Mouse (Mus musculus) c-Kit-positive CD71-positive TER-119-negative erythroid progenitor cells, embryonic 14.5 days (primary cell): ENCODE data around the gene Hspa1a.

ENCODE experiments used
- DNase-seq: peaks from one replicate; pipeline ENCODE4 v3.0.0-alpha.2; 2013; ENCODE audit warnings: low read depth

Hspa1a gene

DNA sequence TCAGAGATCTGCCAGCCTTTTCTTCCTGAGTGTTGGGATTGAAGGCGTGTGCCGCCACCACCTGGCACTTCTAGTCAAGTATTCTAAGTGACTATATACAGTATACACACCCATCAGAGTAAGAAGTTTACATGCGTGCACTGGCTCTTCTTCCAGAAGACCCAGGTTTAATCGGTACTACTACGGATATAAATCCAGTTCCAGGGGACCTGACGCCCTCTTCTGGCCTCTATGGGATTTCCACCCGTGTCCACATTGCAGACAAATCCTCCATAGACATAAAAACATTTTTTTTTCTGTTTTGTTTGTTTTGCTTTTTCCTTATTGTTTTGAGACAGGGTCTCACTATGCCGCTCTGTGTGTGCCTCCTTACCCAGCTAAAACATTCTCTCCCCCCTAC is 24.4 kb downstream of the Hspa1a start:
- no peak for DNase-seq

- DNase-seq: no peak
Observed at GRCm38 (mm10) chr17:34946486-34947140, 25.3 kb downstream of the Hspa1a start.

GRCm38 (mm10) chr17:34944362-34944761 is 27.6 kb downstream of the Hspa1a start:
- DNase-seq: no peak

GRCm38 (mm10) chr17:34943128-34943815 is 28.7 kb downstream of the Hspa1a start:
- no peak for DNase-seq

DNA sequence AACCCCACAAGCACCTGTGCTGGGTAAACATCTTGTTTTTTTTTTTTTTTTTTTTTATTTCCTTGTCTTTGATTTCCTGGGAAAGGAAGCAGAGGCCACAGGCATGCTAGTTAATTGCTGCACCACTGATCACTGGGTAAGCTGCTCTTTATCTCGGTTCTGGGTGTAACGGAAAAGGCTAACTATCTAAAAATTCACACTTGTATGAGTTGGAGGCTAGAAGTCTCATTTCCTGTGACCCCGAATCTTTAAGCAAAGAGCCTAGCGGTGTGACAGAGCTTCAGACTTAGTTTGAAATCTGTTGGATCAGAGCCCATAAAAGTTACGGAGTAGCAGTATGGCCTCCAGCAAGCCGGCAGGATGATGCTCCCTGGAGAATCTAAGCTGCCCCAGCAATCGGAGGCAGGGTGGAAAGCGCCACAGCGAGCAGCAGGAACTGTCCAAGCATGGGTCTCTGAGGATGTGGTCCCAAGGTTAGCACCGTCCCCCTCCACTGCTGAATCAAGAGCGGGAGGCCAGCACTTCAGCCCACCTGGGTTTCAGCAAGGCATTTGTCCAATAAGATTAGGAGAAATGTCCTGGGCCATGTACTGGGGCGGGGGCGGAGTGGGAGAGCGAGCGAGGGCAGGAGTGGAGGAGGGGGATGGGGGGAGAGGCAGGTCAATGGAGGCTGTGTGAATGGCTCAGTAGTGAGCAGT is 30.5 kb downstream of the Hspa1a start:
- DNase-seq: no peak

DNA sequence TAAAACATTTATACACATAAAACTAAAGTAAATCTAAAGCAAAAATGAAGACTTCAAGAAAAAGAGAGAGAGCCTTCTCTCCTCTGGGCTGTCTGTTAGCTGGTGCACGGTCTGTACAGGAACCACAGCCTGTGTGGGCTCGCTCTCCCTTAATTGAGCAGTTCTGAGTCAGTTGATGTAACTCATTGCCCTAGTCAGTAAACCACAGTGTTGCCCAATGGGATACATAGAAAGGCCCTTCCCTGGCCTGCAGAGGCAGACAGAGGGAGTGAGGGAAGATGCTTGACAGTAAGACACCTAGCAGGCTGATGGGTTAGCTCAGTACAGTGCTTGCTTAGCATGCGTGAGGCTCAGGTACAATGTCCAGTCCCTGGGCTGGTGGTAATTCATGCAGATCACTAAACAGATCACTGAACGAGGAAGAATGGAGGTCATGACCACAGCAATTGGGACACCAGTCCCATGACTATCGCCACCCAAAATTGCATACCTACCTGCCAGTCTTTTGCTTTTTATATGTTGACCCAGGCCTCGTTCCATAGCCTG is 33.9 kb downstream of the Hspa1a start:
- no peak for DNase-seq

DNA sequence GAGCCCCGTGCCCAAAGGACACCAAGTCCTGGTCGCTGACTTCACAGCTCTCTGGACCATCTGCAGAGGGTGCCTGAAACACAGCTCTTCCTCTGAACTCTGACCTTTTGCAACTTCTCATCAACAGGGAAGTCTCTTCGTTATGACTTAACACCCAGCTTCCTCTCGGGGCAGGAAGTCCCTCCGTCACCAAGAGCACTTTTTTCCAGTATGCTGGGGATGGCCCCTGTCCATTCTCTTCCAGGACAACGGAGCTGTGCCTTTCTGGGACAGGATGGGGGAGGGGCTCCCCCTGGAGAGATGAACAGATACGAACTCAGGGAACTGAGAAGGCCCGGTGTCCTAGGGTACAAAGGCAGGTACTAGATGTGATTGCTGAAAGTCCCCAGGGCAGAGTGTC is 37.1 kb downstream of the Hspa1a start:
- no peak for DNase-seq

DNA sequence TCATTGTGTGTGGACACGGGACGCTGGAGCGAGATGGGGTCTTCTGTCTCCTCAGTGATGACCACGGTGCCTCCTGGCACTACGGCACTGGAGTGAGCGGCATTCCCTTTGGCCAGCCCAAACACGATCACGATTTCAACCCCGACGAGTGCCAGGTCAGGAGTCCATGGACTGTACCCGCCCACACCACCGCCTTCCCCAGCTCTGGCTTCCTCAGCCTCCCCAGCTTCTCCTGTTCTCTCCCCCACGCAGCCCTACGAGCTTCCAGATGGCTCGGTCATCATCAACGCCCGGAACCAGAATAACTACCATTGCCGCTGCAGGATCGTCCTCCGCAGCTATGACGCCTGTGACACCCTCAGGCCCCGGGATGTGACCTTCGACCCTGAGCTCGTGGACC is 37.9 kb downstream of the Hspa1a start:
- no peak for DNase-seq

DNA sequence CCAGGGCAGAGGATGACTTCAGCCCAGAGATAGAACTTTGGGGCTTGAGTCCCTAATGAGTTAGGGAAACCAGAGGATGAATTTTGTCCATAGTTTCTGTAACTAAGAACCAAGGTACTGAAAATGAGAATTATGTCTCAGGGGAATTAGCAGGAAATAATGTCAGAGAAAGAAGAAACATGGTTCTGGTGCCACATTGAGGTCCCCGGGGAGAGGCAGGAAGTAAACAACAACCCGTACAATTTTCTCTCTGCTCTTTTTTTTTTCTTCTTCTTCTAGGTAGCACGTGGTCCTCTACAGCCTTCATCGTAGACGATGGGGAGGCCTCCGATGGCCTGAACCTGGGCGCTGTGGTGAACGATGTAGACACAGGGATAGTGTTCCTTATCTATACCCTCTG is 39.7 kb downstream of the Hspa1a start:
- no peak for DNase-seq

DNA sequence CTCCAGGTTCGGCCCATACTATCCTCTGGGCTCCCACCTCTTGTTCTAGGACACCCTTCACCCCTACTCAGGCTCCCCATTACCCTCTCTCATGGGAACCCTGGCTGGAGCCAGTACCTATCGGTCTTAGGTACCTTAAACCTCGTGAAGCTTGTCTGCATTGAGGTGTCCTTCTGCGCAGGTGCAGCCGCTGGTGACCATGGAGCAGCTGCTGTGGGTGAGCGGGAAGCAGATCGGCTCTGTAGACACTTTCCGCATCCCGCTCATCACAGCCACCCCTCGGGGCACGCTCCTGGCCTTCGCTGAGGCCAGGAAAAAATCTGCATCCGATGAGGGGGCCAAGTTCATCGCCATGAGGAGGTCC is 40.2 kb downstream of the Hspa1a start:
- no peak for DNase-seq

GRCm38 (mm10) chr17:34931061-34931734 is 40.8 kb downstream of the Hspa1a start, which contains the start of gene Neu1:
Neu1 (plus strand) TSS chr17:34931253.
- peak; percentile 99 for DNase-seq

GRCm38 (mm10) chr17:34928841-34929240 is 43.1 kb downstream of the Hspa1a start:
- no peak for DNase-seq

- DNase-seq: no peak
Observed at GRCm38 (mm10) chr17:34927306-34928019, 44.5 kb downstream of the Hspa1a start.

DNA sequence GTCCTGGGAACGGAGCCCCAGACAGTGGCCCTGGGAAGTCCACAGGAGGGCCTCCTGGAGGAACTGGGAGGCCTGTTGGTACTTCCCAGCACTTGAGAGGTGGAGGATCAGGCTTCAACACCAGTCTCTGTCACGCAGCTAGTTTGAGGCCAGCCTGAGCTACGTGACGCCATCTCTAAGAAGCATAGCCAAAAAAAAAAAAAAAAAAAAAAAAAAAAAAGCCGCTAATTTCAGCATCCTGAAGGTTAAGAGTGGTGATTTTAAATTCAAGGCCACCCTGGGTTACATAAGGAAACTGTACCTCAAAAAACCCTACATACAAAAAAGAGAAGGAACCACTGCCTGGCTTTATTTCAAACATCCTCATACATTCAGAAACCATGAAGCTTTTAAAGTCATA is 47.7 kb downstream of the Hspa1a start:
- no peak for DNase-seq

GRCm38 (mm10) chr17:34922939-34923338 is 49.0 kb downstream of the Hspa1a start:
- DNase-seq: no peak
